Mouse (Mus musculus): ENCODE data around the gene Raf1.

DNA sequence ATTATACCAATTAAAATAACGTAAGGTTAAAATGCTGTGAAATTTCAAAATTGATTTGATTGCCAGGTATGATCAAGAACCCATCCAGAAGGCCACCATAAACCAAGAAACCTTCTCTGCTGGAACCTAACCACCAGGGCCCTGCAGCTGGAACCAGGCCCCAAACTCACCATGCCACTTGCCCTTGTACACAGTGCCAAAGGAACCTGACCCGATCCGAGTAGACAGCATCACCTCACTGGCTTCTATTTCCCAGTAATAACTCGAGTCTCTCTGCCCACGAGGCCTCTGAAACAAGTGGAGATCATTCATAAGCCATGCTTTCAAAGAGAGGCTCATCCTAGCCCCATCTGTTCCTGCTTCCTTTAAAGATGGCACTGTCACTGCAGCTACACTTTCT, 50.3 kb downstream of the Raf1 start:
- no peak for TF ChIP-seq CTCF (IDR thresholded peaks at IDR 0.05; ENCODE audit: low read depth)
- no peak for TF ChIP-seq EP300 (IDR thresholded peaks at IDR 0.05; ENCODE audit: low read depth)

Measured in liver, postnatal 0 days (tissue).